Mouse (Mus musculus): ENCODE results near the gene Nr2f6.

Gene Nr2f6

DNA sequence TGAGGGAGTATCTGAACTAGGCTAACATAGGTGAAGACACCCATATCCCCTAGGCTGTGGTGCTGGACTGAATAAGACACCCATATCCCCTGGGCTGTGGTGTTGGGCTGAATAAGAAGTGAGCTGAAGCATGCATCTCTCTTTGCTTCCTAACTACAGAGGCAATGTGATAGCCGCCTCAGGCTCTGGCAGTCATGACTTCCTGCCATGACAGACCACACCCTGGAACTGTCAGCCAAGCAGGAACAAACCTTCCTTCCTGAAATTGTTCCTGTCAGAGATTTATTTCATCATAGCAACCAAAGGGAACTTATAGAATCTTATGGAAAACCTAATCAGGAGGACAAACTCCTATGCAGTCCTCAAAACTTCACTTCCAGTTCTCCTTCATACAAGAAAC lies 6.5 kb upstream of the Nr2f6 start:
- no peak for DNase-seq (ENCODE audit: low spot score)

DNA sequence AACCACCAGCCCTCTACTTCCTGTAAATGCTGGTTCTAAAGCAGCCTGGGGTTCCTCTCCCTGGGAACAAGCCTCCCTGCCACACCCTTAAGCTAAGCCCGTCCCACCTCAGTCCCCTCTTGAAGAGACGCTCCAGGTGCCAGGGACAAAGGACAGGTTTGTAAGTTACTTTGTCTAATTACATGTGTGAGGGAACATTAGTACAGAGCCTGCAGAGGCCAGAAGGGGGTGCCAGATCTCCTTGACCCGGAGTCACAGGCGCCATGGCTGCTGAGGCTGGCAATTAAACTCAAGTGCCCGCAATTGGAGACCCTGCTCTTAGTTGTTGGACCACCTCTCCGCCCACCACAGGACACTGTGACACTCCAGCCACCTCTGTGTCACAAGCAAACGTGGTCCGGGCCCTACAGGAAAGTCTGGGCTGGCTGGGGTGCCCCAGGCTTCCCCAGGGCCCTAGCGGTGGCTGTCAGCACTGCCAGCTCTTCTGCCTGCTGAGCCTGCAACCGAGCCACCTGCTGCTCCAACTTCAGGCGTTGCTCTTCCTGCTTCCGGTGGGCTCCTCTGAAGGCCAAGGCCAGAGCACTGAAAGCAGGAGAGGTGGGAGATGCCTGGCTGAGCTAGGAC lies 3.6 kb upstream of the Nr2f6 start:
- DNase-seq (ENCODE audit: low spot score), result no peak

GRCm38 (mm10) chr8:71383860-71384259 lies 2.1 kb upstream of the Nr2f6 start:
- no peak for DNase-seq (ENCODE audit: low spot score)

- no peak for DNase-seq (ENCODE audit: low spot score)
Observed at GRCm38 (mm10) chr8:71383396-71383795, 1.6 kb upstream of the Nr2f6 start.

GRCm38 (mm10) chr8:71381971-71382961 lies 506 bp upstream of the Nr2f6 start:
- DNase-seq (ENCODE audit: low spot score), result peak; percentile 67

- no peak for DNase-seq (ENCODE audit: low spot score)
Observed at GRCm38 (mm10) chr8:71380178-71381171, 1.3 kb downstream of the Nr2f6 start.

DNA sequence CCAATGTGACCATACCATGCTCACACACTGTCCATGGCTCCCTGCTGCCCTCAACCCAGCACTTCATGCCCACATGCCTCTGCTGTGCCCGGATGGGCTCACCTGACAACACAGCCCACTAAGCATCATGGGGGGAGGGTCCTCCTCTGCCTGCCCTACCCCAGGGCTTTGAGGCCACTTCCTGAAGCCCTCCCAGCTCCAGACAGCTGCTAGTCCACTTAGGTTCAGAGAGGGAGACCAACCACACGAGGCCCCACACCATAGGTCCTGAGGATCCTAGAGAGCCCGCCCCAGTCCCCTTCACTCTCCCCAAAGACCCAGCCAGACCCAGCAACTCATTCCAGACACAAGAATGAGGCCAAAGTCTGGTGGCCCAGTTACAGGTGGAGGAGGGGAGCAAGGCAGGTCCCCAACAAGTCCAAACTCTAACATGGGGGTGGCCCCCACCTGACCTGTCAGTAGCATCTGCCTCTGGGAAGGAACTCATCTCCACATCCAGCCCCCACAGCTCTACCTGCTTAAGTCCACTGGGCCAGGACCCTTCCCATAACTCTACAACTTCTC lies 2.2 kb downstream of the Nr2f6 start:
- DNase-seq (ENCODE audit: low spot score), result no peak

DNA sequence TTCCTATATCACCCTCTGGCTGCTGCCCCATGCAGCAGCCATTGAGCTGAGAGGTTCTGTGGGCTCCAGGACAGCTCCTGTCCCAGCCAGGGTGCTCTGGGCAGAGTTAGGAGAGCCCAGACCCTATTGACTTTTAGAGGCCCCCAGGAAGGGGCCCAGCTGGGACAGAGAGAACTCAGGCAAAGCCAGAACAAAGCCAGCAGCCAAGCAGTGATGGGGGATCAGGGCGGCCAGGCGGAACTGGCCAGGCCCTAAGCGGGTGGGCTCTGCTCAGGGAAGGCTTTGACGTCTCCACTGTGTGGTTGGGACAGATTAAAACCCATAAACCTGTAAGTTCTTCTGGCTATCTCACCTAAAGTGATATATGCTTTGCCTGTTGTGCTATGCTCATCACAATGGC lies 2.8 kb downstream of the Nr2f6 start:
- DNase-seq (ENCODE audit: low spot score), result no peak

GRCm38 (mm10) chr8:71376423-71377030 lies 5.2 kb downstream of the Nr2f6 start:
- DNase-seq (ENCODE audit: low spot score), result no peak

DNA sequence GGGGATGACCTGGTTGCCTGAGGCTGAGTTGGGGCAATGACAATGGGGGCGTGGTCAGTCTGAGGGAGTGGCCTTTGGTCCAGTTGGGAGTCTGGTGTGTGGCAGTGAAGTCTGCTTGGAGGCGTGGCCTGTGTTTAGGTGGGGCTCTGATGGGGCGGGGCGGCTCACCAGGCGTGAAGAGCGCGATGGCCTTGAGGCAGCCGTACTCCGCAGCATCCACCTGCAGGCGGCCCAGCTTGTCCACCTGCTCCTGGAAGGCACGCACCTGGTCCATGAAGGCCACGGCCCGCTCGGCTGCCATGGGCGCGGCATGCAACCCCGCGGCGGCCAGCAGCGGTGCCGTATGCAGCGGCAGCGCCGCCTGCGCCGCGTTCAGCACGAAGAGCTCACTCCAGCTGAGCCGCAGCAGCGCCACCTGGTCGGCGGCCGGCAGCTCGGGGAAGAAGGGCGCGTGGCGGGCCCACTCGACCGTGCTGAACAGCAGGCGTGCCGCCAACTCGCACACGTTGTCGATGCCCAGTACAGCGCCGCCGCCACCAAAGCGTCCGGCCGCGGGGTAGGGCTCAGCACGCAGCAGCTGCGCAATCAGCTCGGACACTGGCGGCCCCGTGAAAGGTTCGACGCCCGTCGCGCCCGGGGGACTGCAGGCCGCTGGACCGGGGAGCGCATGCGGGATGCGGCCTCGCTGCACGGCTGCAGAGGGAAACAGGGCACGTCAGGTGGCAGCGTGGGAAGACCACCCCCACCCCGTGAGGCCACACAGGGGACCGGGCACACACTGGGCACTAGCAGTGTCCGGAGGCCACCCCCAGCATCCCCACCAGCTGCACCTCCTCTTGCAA lies 6.0 kb downstream of the Nr2f6 start:
- DNase-seq (ENCODE audit: low spot score), result no peak

- no peak for DNase-seq (ENCODE audit: low spot score)
Observed at GRCm38 (mm10) chr8:71374616-71375206, 7.0 kb downstream of the Nr2f6 start.

DNA sequence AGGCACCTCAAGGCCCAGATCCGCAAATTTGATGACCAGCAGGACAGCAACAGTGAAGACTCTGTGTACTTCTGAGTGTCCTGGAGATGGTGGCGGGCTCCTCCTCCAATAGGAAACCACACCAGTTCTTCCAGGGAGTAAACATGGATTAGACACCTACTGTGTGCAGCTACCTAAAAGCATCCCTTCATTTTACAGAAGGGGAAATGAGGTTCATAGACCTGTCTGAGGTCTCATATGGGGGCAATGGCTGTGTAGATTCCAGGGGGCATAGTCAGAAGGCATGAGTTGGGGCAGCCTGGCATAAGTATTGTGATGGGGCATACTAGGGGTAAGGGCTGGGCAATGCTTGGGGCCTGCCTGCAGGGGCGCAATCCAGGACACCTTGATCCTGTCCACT lies 8.8 kb downstream of the Nr2f6 start:
- no peak for DNase-seq (ENCODE audit: low spot score)

GRCm38 (mm10) chr8:71372427-71372826 lies 9.3 kb downstream of the Nr2f6 start:
- DNase-seq (ENCODE audit: low spot score), result no peak

DNA sequence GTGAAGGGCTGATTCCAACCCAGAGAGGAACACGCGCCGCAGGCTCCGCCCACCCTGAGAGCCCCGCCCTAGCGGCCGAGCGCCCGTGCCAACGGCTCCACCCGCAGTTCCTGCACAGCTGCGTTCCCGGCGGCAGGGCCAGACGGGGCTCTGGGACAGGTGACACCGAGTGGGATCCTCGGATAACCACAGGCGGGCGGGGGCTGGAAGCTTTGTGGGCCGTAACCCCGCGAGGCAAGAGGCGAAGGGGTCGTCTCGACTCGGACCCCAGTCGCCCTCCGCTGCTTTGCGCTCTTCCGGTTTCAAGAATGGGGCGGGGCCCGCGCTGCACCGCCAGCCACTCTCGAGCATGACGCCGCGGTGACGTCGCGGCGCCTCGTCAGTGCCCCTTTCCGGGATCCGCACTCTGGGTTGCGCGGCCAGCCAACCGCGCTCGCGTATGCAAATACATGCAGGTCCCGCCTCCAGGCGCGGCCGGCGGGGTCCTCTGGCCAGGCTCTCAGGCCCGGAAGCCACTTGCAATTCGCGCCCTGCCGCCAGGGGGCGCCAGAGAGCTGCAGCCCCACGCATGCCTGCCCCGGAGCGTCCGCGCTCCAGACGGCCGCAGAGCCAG lies 10.4 kb downstream of the Nr2f6 start, which contains the start of gene Ocel1:
TSS of gene Ocel1 (plus strand) at position 63 of the 613 bp plus-strand sequence.
- peak; percentile 86 for DNase-seq (ENCODE audit: low spot score)

DNA sequence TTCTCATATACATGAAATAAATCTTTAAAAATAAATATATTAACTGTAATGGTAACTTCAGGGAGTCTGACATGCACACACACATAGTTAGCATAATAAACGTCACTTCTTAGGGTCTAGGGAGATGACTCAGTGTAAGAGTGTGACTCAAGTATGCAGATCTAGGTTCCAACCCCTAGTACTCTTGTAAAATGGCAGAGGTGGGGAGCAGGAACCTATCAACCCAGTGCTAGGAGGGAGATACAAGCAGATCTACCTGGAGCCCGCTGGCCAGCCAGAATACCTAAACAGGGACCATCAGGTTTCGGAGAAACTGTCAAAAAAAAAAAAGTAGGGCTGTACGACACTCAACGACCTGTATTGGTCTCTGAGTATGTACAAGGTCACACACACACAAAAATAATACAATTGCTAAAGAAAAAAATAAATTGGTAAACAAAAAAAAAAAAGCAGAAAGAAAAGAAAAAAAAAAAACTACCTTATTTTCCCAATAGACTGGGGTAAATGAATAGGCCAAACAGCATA lies 11.0 kb downstream of the Nr2f6 start:
- DNase-seq (ENCODE audit: low spot score), result no peak

DNA sequence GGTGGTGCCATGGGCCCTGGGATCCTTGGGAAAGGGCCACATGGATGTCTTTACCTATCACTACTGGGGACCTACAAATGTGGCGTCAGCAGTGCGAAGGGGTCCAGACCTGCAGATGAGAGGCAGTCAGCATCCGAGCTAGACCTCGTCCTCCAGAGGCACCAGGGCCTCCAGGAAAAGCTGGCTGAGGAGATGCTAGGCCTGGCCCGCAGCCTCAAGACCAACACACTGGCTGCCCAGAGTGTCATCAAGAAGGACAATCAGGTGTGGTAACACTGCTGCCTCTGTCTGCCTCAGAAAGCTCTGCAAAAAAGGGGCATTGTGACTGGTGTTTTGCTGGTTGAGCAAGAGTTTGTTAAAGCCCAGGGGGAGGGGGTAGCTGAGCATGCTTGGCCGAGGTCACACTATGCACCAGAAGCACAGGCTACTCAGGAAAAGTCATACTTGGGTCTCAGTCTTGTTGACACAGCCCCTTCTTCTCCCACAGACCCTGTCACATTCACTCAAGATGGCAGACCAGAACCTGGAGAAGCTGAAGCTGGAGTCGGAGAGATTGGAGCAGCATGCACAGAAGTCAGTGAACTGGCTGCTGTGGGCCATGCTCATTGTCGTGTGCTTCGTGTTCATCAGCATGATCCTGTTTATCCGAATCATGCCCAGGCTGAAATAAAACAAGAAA lies 12.6 kb downstream of the Nr2f6 start:
- no peak for DNase-seq (ENCODE audit: low spot score)

GRCm38 (mm10) chr8:71368366-71368765 lies 13.4 kb downstream of the Nr2f6 start:
- no peak for DNase-seq (ENCODE audit: low spot score)

- DNase-seq (ENCODE audit: low spot score), result no peak
Observed at GRCm38 (mm10) chr8:71367529-71368176, 14.1 kb downstream of the Nr2f6 start.

Data from ovary, postnatal 10 days (tissue).